Mouse (Mus musculus) cerebellum, adult 2 months (tissue): Measurements from ENCODE around the gene Als2cr12.

Experiments used
- CTCF ChIP-seq: fragments of 200-500 bp; IDR thresholded peaks from 2 replicates; pipeline ENCODE4 v1.5.1; 2011; ENCODE audit warnings: low read depth, mild to moderate bottlenecking, control low read depth, low read length, moderate library complexity, borderline replicate concordance; ENCODE audit not compliant: insufficient read depth
- POLR2A ChIP-seq: fragments of 200-500 bp; IDR thresholded peaks from 2 replicates; pipeline ENCODE4 v1.6.1; 2011; ENCODE audit warnings: low read length, control low read depth, borderline replicate concordance; ENCODE audit not compliant: insufficient read depth

- TF ChIP-seq POLR2A (no peak), CTCF (no peak)
Measured at GRCm38 (mm10) chr1:58710711-58711364, 15.0 kb upstream of the Als2cr12 start.
